Mouse (Mus musculus) hindbrain, embryonic 13.5 days (tissue): ENCODE data around the gene Tnr. TPM values are rescaled to one million over a fixed set of nuclear protein-coding genes. Genes with fewer than 3 reads are reported as not detected.

Source experiments
- ATAC-seq: fragments of 200-750 bp; cut with Nextera tagmentation; 2 replicates; pipeline ENCODE4 v1.8.0; 2017; ENCODE audit warnings: moderate TSS enrichment; ENCODE audit not compliant: low FRiP score
- H3K27ac ChIP-seq: fragments of 300-500 bp; sonication (generic); 2 replicates; pipeline ENCODE4 v1.5.1; 2015; ENCODE audit warnings: inconsistent platforms, mild to moderate bottlenecking, moderate library complexity
- H3K27me3 ChIP-seq: fragments of 300-500 bp; sonication (generic); 2 replicates; pipeline ENCODE4 v1.6.1; 2015; ENCODE audit warnings: mild to moderate bottlenecking, inconsistent platforms
- H3K36me3 ChIP-seq: fragments of 300-500 bp; sonication (generic); 2 replicates; pipeline ENCODE4 v1.6.1; 2015; ENCODE audit warnings: mild to moderate bottlenecking, inconsistent platforms
- H3K4me1 ChIP-seq: fragments of 300-500 bp; sonication (generic); replicated peaks from 2 replicates; pipeline ENCODE4 v1.6.1; 2015; ENCODE audit warnings: inconsistent platforms
- H3K4me2 ChIP-seq: fragments of 300-500 bp; sonication (generic); 2 replicates; pipeline ENCODE4 v1.6.1; 2015; ENCODE audit warnings: inconsistent platforms, mild to moderate bottlenecking, moderate library complexity
- H3K4me3 ChIP-seq: fragments of 300-500 bp; sonication (generic); 2 replicates; pipeline ENCODE4 v1.5.1; 2015; ENCODE audit warnings: mild to moderate bottlenecking, inconsistent platforms
- H3K9ac ChIP-seq: fragments of 300-500 bp; sonication (generic); 2 replicates; pipeline ENCODE4 v1.6.1; 2015; ENCODE audit warnings: mild to moderate bottlenecking, inconsistent platforms
- H3K9me3 ChIP-seq: fragments of 300-500 bp; sonication (generic); 2 replicates; pipeline ENCODE4 v1.6.1; 2016; ENCODE audit warnings: inconsistent platforms
- WGBS: fragments of 180-500 bp; shearing (Covaris S2); methylation state at CpG from one replicate; pipeline ENCODE4 v1.1.7; 2015; 5-methylcytosine and 5-hydroxymethylcytosine counted together
- polyA plus RNA-seq: library from polyadenylated mRNA; unstranded; fragments of >200 nt; fragmentation: Nextera tagmentation; extraction: Ambion mirVana; gene quantifications from 2 replicates; pipeline ENCODE4 v1.2.1, GENCODE M21; 2015

Gene Tnr
- polyA plus RNA-seq, 1 experiment from 2014 or later = 3.0 TPM

GRCm38 (mm10) chr1:159911006-159911405 lies 387.4 kb downstream of the Tnr start:
- Histone ChIP-seq H3K4me3 (no peak overlapping the region), H3K27me3 (no peaks in the 10 kb centered on the region), H3K27ac (no peak overlapping the region), H3K4me2 (no peak overlapping the region), H3K9me3 (no peaks in the 10 kb centered on the region), H3K9ac (no peak overlapping the region), H3K36me3 (no peaks in the 10 kb centered on the region), H3K4me1 (peaks cover 4% of the 10 kb centered on the region; the same call in 1 of the 2 replicates)
- 51% methylated on average over 5 of the region's 5 CpGs for WGBS
- ATAC-seq = no peak

DNA sequence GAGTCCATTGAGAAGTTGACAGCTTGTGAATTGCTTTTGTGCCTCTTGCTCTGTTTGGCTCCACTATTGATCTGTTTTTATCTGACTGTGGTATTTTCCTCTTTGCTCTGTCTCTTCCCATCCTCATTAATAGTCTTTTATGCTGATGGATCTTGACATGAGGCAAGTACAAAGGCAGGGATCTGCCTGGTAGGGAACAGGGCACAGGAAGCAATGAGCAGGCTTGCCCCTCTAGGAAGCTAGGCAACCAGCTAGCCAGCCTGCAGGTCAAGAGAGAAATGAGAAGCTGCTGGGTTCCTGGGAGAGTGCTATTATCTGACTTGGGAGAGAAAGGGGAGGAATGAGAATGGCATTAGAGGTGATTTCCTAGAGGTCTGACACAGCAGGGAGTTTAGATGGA lies 391.2 kb downstream of the Tnr start:
- H3K4me1 ChIP-seq = no peaks in the 10 kb centered on the region; the same call in 1 of the 2 replicates
- no peak overlapping the region for H3K4me2 ChIP-seq
- H3K27me3 ChIP-seq = no peaks in the 10 kb centered on the region
- H3K9me3 ChIP-seq = no peaks in the 10 kb centered on the region
- no peak overlapping the region for H3K4me3 ChIP-seq
- ATAC-seq = no peak
- H3K27ac ChIP-seq = 0 out of 2 replicates have a peak overlapping the region, but pooled peaks have one; percentile 18
- H3K36me3 ChIP-seq = no peaks in the 10 kb centered on the region
- H3K9ac ChIP-seq = no peak overlapping the region

- no peak overlapping the region for H3K4me2 ChIP-seq
- H3K36me3 ChIP-seq = no peaks in the 10 kb centered on the region
- no peaks in the 10 kb centered on the region for H3K9me3 ChIP-seq
- no peaks in the 10 kb centered on the region for H3K27me3 ChIP-seq
- no peak overlapping the region for H3K9ac ChIP-seq
- H3K27ac ChIP-seq = no peak overlapping the region
- H3K4me1 ChIP-seq = 0 out of 2 replicates have a peak, but pooled peaks cover 4% of the 10 kb centered on the region
- 84% methylated on average over 2 of the region's 2 CpGs for WGBS
- ATAC-seq = no peak
- no peak overlapping the region for H3K4me3 ChIP-seq
Observed at GRCm38 (mm10) chr1:159920571-159920970, 397.0 kb downstream of the Tnr start.

DNA sequence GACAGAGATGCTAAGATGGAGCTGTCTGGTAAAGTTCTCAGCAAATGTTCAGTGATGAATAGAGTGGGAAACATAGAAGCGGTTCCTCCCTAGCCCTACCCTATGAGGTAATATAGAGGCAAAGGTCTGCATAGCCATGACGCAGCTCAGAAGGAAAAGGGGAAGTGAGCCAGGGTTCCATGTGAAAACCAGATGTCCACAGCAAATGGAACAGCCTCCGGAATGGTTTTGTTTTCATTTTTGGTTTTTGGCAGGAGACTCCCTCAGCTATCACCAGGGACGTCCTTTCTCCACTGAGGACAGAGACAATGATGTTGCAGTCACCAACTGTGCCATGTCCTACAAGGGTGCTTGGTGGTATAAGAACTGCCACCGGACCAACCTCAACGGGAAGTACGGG lies 399.4 kb downstream of the Tnr start:
- ATAC-seq = no peak
- Histone ChIP-seq H3K4me3 (no peak overlapping the region), H3K27ac (no peak overlapping the region), H3K9ac (no peak overlapping the region), H3K36me3 (no peaks in the 10 kb centered on the region), H3K27me3 (no peaks in the 10 kb centered on the region), H3K4me1 (0 out of 2 replicates have a peak, but pooled peaks cover 4% of the 10 kb centered on the region), H3K4me2 (no peak overlapping the region), H3K9me3 (no peaks in the 10 kb centered on the region)
- WGBS = 92% methylated on average over 7 of the region's 7 CpGs

DNA sequence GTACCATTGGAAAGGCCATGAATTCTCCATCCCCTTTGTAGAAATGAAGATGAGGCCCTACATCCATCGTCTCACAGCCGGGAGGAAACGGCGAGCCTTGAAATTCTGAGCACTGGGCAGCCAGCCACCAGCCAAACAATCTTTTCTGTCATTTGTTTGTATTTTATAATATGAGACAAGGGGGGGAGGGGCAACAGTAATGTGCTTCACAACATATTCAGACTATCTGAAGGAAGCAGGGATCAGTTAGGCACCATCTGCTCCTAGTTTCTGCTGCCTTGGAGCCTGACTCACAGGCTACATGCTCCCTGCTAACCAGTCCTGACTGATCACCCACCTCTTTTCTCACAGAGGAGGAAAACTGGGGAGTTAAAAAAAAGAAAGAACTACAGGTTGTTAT lies 400.5 kb downstream of the Tnr start:
- WGBS = 76% methylated on average over 4 of the region's 4 CpGs
- Histone ChIP-seq H3K9ac (no peak overlapping the region), H3K9me3 (no peaks in the 10 kb centered on the region), H3K4me1 (0 out of 2 replicates have a peak, but pooled peaks cover 4% of the 10 kb centered on the region), H3K27ac (no peak overlapping the region), H3K27me3 (no peaks in the 10 kb centered on the region), H3K4me3 (no peak overlapping the region), H3K4me2 (no peak overlapping the region), H3K36me3 (no peaks in the 10 kb centered on the region)
- ATAC-seq = no peak

GRCm38 (mm10) chr1:159924684-159925083 lies 401.1 kb downstream of the Tnr start:
- no peak overlapping the region for H3K4me3 ChIP-seq
- ATAC-seq = no peak

GRCm38 (mm10) chr1:159928681-159929335 lies 405.2 kb downstream of the Tnr start:
- no peak overlapping the region for H3K4me2 ChIP-seq

More at GRCm38 (mm10) chr1:159924684-159925083, 401.1 kb downstream of the Tnr start:
- no peak overlapping the region for H3K4me2 ChIP-seq
- H3K4me1 ChIP-seq = 0 out of 2 replicates have a peak, but pooled peaks cover 4% of the 10 kb centered on the region
- 86% methylated on average over 5 of the region's 5 CpGs for WGBS
- no peaks in the 10 kb centered on the region for H3K27me3 ChIP-seq
- H3K36me3 ChIP-seq = no peaks in the 10 kb centered on the region
- H3K9me3 ChIP-seq = no peaks in the 10 kb centered on the region
- H3K27ac ChIP-seq = no peak overlapping the region
- H3K9ac ChIP-seq = no peak overlapping the region

GRCm38 (mm10) chr1:159932092-159932491 lies 408.5 kb downstream of the Tnr start:
- H3K4me3 ChIP-seq = no peak overlapping the region
- H3K36me3 ChIP-seq = no peaks in the 10 kb centered on the region
- no peaks in the 10 kb centered on the region for H3K4me1 ChIP-seq
- ATAC-seq = no peak
- H3K27ac ChIP-seq = no peak overlapping the region
- no peak overlapping the region for H3K4me2 ChIP-seq
- H3K27me3 ChIP-seq = 0 out of 2 replicates have a peak, but pooled peaks cover 5% of the 10 kb centered on the region
- H3K9me3 ChIP-seq = no peaks in the 10 kb centered on the region
- no peak overlapping the region for H3K9ac ChIP-seq

More at GRCm38 (mm10) chr1:159928681-159929335, 405.2 kb downstream of the Tnr start:
- Histone ChIP-seq H3K27ac (no peak overlapping the region), H3K4me1 (0 out of 2 replicates have a peak, but pooled peaks cover 4% of the 10 kb centered on the region), H3K4me3 (no peak overlapping the region), H3K27me3 (0 out of 2 replicates have a peak, but pooled peaks cover 5% of the 10 kb centered on the region), H3K36me3 (no peaks in the 10 kb centered on the region), H3K9ac (no peak overlapping the region), H3K9me3 (no peaks in the 10 kb centered on the region)
- ATAC-seq = no peak
- 93% methylated on average over 9 of the region's 9 CpGs for WGBS

- Histone ChIP-seq H3K4me1 (no peaks in the 10 kb centered on the region), H3K4me3 (no peak overlapping the region), H3K4me2 (no peak overlapping the region), H3K27me3 (0 out of 2 replicates have a peak, but pooled peaks cover 5% of the 10 kb centered on the region), H3K27ac (no peak overlapping the region), H3K9me3 (no peaks in the 10 kb centered on the region), H3K9ac (no peak overlapping the region), H3K36me3 (no peaks in the 10 kb centered on the region)
- 58% methylated on average over 2 of the region's 2 CpGs for WGBS
- ATAC-seq = no peak
Observed at GRCm38 (mm10) chr1:159932598-159932997, 409.0 kb downstream of the Tnr start.

DNA sequence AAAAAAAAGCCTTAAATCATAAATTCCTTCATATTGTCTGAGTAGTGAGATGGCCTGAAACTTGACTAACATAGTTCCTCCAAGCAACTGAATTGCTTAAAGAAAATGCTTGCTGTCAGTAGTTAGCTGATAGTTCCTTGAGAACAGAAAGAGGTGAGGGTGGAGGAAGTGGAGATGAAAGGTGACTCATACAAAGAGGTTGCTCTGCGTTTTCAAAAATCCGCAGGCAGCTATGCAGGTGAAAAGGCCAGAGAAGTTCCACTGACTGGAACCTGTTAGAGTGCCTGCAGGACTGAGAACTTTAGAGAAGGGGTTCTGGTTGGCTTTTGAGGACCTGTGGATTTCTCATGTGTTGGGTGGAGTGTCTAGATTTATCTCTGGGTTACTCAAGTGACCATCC lies 414.9 kb downstream of the Tnr start:
- no peak overlapping the region for H3K4me2 ChIP-seq
- no peak overlapping the region for H3K4me3 ChIP-seq
- H3K27me3 ChIP-seq = no peaks in the 10 kb centered on the region
- no peak overlapping the region for H3K9ac ChIP-seq
- WGBS = 75% methylated on average over 2 of the region's 2 CpGs
- no peak overlapping the region for H3K27ac ChIP-seq
- ATAC-seq = no peak
- no peaks in the 10 kb centered on the region for H3K36me3 ChIP-seq
- H3K9me3 ChIP-seq = no peaks in the 10 kb centered on the region
- no peaks in the 10 kb centered on the region for H3K4me1 ChIP-seq

GRCm38 (mm10) chr1:159939335-159939734 lies 415.8 kb downstream of the Tnr start:
- no peaks in the 10 kb centered on the region for H3K4me1 ChIP-seq
- no peak overlapping the region for H3K4me3 ChIP-seq
- H3K9ac ChIP-seq = no peak overlapping the region
- H3K27ac ChIP-seq = no peak overlapping the region
- WGBS = 91% methylated on average over 3 of the region's 3 CpGs
- no peaks in the 10 kb centered on the region for H3K27me3 ChIP-seq
- ATAC-seq = no peak
- no peak overlapping the region for H3K4me2 ChIP-seq
- no peaks in the 10 kb centered on the region for H3K36me3 ChIP-seq
- H3K9me3 ChIP-seq = no peaks in the 10 kb centered on the region

GRCm38 (mm10) chr1:159953526-159953925 lies 430.0 kb downstream of the Tnr start:
- H3K27me3 ChIP-seq = no peaks in the 10 kb centered on the region
- H3K9ac ChIP-seq = no peak overlapping the region
- no peak overlapping the region for H3K4me2 ChIP-seq
- no peaks in the 10 kb centered on the region for H3K36me3 ChIP-seq
- no peaks in the 10 kb centered on the region for H3K9me3 ChIP-seq
- ATAC-seq = no peak
- no peaks in the 10 kb centered on the region for H3K4me1 ChIP-seq
- no peak overlapping the region for H3K27ac ChIP-seq
- H3K4me3 ChIP-seq = no peak overlapping the region
- 50% methylated on average over 1 of the region's 1 CpGs for WGBS

DNA sequence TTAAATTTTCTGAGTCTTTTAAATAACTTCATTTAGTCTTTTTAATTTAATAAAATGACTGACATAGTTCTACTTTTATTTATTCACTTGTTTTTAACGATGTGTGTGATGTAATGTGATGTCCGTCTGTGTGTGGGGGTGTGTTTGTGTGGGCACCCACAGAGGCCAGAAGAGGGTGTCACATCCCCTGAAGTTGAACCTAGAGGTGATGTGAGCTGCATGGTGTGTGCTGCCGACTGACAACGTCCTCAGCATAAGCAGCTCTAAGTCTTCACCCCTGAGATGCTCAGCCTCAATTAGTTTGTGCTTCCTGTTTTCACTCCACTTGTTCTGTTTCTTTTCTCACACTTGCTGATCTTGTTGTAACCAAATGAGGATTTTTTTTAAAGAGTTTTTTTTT lies 439.8 kb downstream of the Tnr start:
- no peak overlapping the region for H3K9ac ChIP-seq
- ATAC-seq = no peak
- no peak overlapping the region for H3K4me2 ChIP-seq
- no peak overlapping the region for H3K27ac ChIP-seq
- no peak overlapping the region for H3K4me3 ChIP-seq
- no peaks in the 10 kb centered on the region for H3K9me3 ChIP-seq
- no peaks in the 10 kb centered on the region for H3K36me3 ChIP-seq
- H3K27me3 ChIP-seq = no peaks in the 10 kb centered on the region
- 82% methylated on average over 4 of the region's 4 CpGs for WGBS
- H3K4me1 ChIP-seq = no peaks in the 10 kb centered on the region
